Mouse (Mus musculus): ENCODE results near the gene Tbx1. TPM values are rescaled to one million over a fixed set of nuclear protein-coding genes. Genes with fewer than 3 reads are reported as not detected.

Gene Tbx1
- polyA plus RNA-seq, 1 experiment, result 16.9 TPM

DNA sequence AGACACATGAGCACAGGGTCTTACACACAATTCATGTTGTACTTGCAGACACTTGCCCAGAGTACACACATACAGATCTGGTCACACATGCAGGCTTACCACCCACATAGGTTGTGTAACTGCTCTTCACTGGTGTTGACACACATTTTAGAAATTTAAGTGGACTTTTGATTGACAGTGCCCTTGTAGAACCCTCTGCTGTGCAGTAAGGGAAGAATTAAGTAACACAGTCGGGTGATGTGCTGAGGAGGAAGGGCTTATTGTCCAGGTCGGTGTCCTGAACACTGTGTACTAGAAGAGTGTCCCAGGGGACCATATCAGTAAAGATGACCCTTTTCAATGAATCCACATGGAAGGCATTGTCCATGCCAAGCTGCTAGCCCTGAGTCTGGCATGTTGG is 3.5 kb upstream of the Tbx1 start:
- TF ChIP-seq MYOD1 (IDR thresholded peaks at IDR 0.05; ENCODE audit: control insufficient read depth in 1 of 3, insufficient read length in 2 of 3, low read depth in 2 of 3) (no peak), TCF12 (IDR thresholded peaks at IDR 0.05; ENCODE audit: insufficient read depth, poor library complexity, severe bottlenecking) (no peak), MYOG (IDR thresholded peaks at IDR 0.05; ENCODE audit: control insufficient read depth in 1 of 3, insufficient read depth in 1 of 3, insufficient read length in 2 of 3, low read depth in 2 of 3) (no peak), CEBPB (IDR thresholded peaks at IDR 0.05; ENCODE audit: insufficient read depth, poor library complexity, severe bottlenecking) (no peak), MAX (IDR thresholded peaks at IDR 0.05; ENCODE audit: low read depth) (no peak), E2F4 (IDR thresholded peaks at IDR 0.05; ENCODE audit: insufficient read depth) (no peak), TCF3 (IDR thresholded peaks at IDR 0.05; ENCODE audit: insufficient read length, low read depth) (no peak), POLR2A (IDR thresholded peaks at IDR 0.05; ENCODE audit: insufficient read length, low read depth) (no peak)
- Histone ChIP-seq H3K4me2 (ENCODE audit: low read depth) (no peak overlapping the region), H3K79me2 (ENCODE audit: control insufficient read depth, insufficient read depth) (no peaks in the 10 kb centered on the region), H3K36me3 (ENCODE audit: control insufficient read depth, insufficient read depth) (no peaks in the 10 kb centered on the region), H3ac (ENCODE audit: control insufficient read depth, insufficient read length) (no peak overlapping the region), H3K27me3 (ENCODE audit: control insufficient read depth, insufficient read depth, insufficient read length) (no peaks in the 10 kb centered on the region), H3K4me3 (no peak overlapping the region)

DNA sequence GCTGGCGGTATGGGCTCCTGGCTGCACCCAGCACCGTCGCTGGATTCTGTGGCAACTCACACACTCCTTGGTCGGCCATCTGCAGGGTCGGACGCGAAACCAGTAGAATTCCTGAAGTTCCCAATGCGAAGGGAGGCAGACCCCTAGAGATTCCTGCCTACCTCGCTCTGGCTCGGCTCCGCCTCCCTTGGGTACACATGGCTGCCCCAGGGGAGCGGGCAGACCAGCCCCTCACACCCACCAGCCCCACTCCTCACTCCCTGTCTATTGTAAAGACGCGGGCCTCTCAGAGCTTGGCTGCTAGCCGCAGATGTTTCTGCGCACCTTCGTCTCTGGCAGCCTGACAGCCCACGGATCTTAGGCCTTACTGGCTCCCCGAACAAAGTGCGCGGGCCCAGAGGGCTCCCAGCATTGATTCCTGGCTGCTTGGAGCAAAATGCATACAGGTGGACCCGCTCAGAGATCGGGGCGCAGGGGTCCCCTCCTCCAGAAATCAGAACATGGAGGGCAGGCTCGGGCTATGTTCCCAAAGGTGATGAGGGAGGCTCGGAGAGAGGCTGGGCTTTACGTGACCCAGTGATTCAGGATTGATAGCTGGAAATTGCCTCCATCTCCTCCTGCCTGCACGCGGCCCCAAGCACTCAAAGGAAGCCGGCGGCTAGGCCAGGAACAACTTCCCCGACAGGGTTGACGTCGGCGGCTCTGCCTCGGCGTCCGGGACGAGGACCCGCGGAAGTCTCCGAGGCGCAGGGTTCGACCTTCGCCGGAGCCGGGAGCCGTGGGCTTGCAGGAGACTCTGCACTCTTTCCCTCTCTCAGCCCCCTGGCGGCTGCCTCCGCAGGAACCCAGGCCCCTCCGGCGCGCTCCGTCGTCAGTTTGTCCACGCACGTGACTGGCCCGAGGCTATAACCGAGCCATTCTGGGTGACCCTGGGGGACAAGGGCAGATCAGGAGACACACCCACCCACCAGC is 862 bp upstream of the Tbx1 start:
- no peak overlapping the region for H3ac ChIP-seq (ENCODE audit: control insufficient read depth, insufficient read length)
- H3K27me3 ChIP-seq (ENCODE audit: control insufficient read depth, insufficient read depth, insufficient read length), result no peaks in the 10 kb centered on the region
- H3K36me3 ChIP-seq (ENCODE audit: control insufficient read depth, insufficient read depth), result no peaks in the 10 kb centered on the region
- no peak overlapping the region for H3K4me2 ChIP-seq (ENCODE audit: low read depth)
- H3K4me3 ChIP-seq, result no peak overlapping the region
- no peaks in the 10 kb centered on the region for H3K79me2 ChIP-seq (ENCODE audit: control insufficient read depth, insufficient read depth)
- TF ChIP-seq REST (IDR thresholded peaks at IDR 0.05; ENCODE audit: insufficient read depth, insufficient read length) (no peak), TCF3 (IDR thresholded peaks at IDR 0.05; ENCODE audit: insufficient read length, low read depth) (no peak), MAX (IDR thresholded peaks at IDR 0.05; ENCODE audit: low read depth) (no peak), POLR2A (IDR thresholded peaks at IDR 0.05; ENCODE audit: insufficient read length, low read depth) (no peak)

DNA sequence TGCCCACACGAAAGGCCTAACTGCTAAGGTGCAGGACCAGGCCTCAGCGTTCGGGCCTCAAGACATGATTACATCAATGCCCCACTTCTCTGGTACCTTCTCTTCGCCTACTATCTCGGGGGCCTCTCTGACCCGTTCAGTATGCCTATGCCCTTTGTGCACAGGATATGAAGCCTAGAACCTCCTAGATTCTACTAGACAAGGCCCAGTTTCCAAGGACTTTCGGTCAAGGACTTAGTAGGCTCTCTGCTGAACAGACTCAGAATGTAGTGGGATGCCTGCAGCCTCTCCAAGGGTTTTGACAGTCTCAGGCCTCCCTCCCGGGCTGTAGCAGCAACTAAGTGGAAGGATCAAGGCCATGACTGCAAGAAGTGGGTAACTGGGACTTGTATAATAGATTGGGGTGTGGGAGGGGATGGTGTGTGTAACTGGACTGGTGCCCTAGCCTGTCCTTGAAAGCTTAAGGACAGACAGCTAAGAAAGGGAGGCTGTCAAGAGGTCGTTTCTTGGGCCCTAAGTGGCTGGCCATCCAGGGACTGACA is 1.3 kb downstream of the Tbx1 start:
- Histone ChIP-seq H3K79me2 (ENCODE audit: control insufficient read depth, insufficient read depth) (peaks cover 12% of the 10 kb centered on the region), H3K27me3 (ENCODE audit: control insufficient read depth, insufficient read depth, insufficient read length) (no peaks in the 10 kb centered on the region), H3K36me3 (ENCODE audit: control insufficient read depth, insufficient read depth) (no peaks in the 10 kb centered on the region), H3ac (ENCODE audit: control insufficient read depth, insufficient read length) (no peak overlapping the region), H3K4me2 (ENCODE audit: low read depth) (no peak overlapping the region), H3K4me3 (no peak overlapping the region)
- TF ChIP-seq TCF12 (IDR thresholded peaks at IDR 0.05; ENCODE audit: insufficient read depth, poor library complexity, severe bottlenecking) (no peak), USF1 (IDR thresholded peaks at IDR 0.05; ENCODE audit: low read depth) (no peak), TCF3 (IDR thresholded peaks at IDR 0.05; ENCODE audit: insufficient read length, low read depth) (no peak), REST (IDR thresholded peaks at IDR 0.05; ENCODE audit: insufficient read depth, insufficient read length) (no peak), POLR2AphosphoS2 (IDR thresholded peaks at IDR 0.05; ENCODE audit: insufficient read length, low read depth) (no peak), CEBPB (IDR thresholded peaks at IDR 0.05; ENCODE audit: insufficient read depth, poor library complexity, severe bottlenecking) (no peak), POLR2A (IDR thresholded peaks at IDR 0.05; ENCODE audit: insufficient read length, low read depth) (no peak), MYOD1 (IDR thresholded peaks at IDR 0.05; ENCODE audit: control insufficient read depth in 1 of 3, insufficient read length in 2 of 3, low read depth in 2 of 3) (no peak), MYOG (IDR thresholded peaks at IDR 0.05; ENCODE audit: control insufficient read depth in 1 of 3, insufficient read depth in 1 of 3, insufficient read length in 2 of 3, low read depth in 2 of 3) (no peak), MAX (IDR thresholded peaks at IDR 0.05; ENCODE audit: low read depth) (no peak), SRF (IDR thresholded peaks at IDR 0.05; ENCODE audit: control insufficient read depth, insufficient read length, low read depth) (no peak), E2F4 (IDR thresholded peaks at IDR 0.05; ENCODE audit: insufficient read depth) (no peak)

DNA sequence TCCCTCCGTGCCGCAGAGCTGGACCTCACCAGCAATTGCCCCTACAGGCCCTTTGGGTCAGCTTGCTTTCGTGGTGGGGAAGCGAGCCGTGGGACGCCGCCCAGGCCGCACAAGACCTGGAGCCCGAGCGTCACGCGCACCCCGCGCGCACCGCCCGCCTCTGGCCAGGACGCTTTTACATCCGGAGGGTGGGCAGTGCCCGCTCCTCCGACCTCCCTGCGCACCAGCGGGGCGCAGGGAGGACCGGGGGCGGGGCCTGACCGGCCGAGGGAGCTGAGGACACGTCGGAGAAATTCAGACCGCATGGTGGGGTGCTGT is 1.8 kb downstream of the Tbx1 start:
- no peak for TF ChIP-seq SRF (IDR thresholded peaks at IDR 0.05; ENCODE audit: control insufficient read depth, insufficient read length, low read depth)
- TF ChIP-seq MAX (IDR thresholded peaks at IDR 0.05; ENCODE audit: low read depth), result no peak
- TF ChIP-seq TCF12 (IDR thresholded peaks at IDR 0.05; ENCODE audit: insufficient read depth, poor library complexity, severe bottlenecking), result no peak
- no peak for TF ChIP-seq CEBPB (IDR thresholded peaks at IDR 0.05; ENCODE audit: insufficient read depth, poor library complexity, severe bottlenecking)
- no peak for TF ChIP-seq E2F4 (IDR thresholded peaks at IDR 0.05; ENCODE audit: insufficient read depth)
- TF ChIP-seq MYOD1 (IDR thresholded peaks at IDR 0.05; ENCODE audit: control insufficient read depth in 1 of 3, insufficient read length in 2 of 3, low read depth in 2 of 3), result no peak
- TF ChIP-seq MYOG (IDR thresholded peaks at IDR 0.05; ENCODE audit: control insufficient read depth in 1 of 3, insufficient read depth in 1 of 3, insufficient read length in 2 of 3, low read depth in 2 of 3), result no peak
- TF ChIP-seq POLR2A (IDR thresholded peaks at IDR 0.05; ENCODE audit: insufficient read length, low read depth), result no peak
- no peak for TF ChIP-seq TCF3 (IDR thresholded peaks at IDR 0.05; ENCODE audit: insufficient read length, low read depth)
- no peak for TF ChIP-seq USF1 (IDR thresholded peaks at IDR 0.05; ENCODE audit: low read depth)
- TF ChIP-seq REST (IDR thresholded peaks at IDR 0.05; ENCODE audit: insufficient read depth, insufficient read length), result no peak
- no peak for TF ChIP-seq POLR2AphosphoS2 (IDR thresholded peaks at IDR 0.05; ENCODE audit: insufficient read length, low read depth)
- Histone ChIP-seq H3ac (ENCODE audit: control insufficient read depth, insufficient read length) (no peak overlapping the region), H3K27me3 (ENCODE audit: control insufficient read depth, insufficient read depth, insufficient read length) (no peaks in the 10 kb centered on the region), H3K36me3 (ENCODE audit: control insufficient read depth, insufficient read depth) (no peaks in the 10 kb centered on the region), H3K4me2 (ENCODE audit: low read depth) (no peak overlapping the region), H3K4me3 (no peak overlapping the region), H3K79me2 (ENCODE audit: control insufficient read depth, insufficient read depth) (peaks cover 12% of the 10 kb centered on the region)
